Mouse (Mus musculus): Measurements from ENCODE around the gene Dct. TPM values are rescaled to one million over a fixed set of nuclear protein-coding genes. Genes with fewer than 3 reads are reported as not detected.

The Dct gene
- total RNA-seq, 2 experiments from 2014 or later, result 1.1 to 1.4 TPM

Other genes starting within 250 kb of the Dct start
- gene Tgds, start 80.5 kb upstream of the Dct start, total RNA-seq (2021), result 1 to 10 TPM; 8.3 to 8.4 TPM
- gene Gpr180, start 84.9 kb upstream of the Dct start, total RNA-seq (2021), result 10 to 100 TPM; 25.5 to 26.0 TPM
- 10 to 100 TPM in 1 of 2 experiments, 1 to 10 TPM in 1; 9.9 to 11.6 TPM for gene Sox21, start 184.8 kb upstream of the Dct start, total RNA-seq (2021)
- gene Gm9376, start 214.7 kb upstream of the Dct start, total RNA-seq (2021), result not detected